Mouse (Mus musculus) lung, postnatal 0 days (tissue): Measurements from ENCODE around the gene Kiss1.

Experiments used
- CTCF ChIP-seq: IDR thresholded peaks from 2 replicates; pipeline ENCODE4 v1.5.1; 2016; ENCODE audit warnings: antibody characterized with exemption, mild to moderate bottlenecking
- EP300 ChIP-seq: IDR thresholded peaks from 2 replicates; pipeline ENCODE4 v1.6.1; 2016; ENCODE audit warnings: antibody characterized with exemption, mild to moderate bottlenecking, control low read depth

DNA sequence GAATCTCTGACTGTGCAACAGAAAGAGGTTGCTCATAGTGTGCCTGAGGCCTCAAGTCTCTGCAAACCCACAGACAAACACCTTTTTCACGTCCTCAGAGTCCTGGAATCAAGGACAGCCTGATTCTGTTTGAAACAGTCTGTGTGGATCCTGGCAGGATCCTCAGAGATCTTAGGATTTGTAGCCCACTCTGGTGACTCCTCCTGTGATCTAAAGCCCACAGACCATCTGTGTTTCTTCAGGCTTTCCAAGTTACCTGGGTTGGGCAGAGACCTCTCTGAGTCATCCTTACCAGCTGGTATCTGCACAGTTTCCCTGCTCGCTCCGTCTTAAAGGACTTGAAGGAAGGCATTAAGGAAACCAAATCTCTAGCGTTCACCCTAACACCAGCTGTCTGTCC is 34.6 kb upstream of the Kiss1 start:
- TF ChIP-seq CTCF = no peak
- no peak for TF ChIP-seq EP300
